Mouse (Mus musculus) adrenal gland, postnatal 25 days (tissue): ENCODE results near the gene Bcl2l10. TPM values are rescaled to one million over a fixed set of nuclear protein-coding genes. Genes with fewer than 3 reads are reported as not detected.

Source experiments
- total RNA-seq: library from RNA; stranded (reverse); gene quantifications from 2 replicates; pipeline ENCODE4 v1.2.3, GENCODE M21; 2021

Bcl2l10 gene
- total RNA-seq, 1 experiment from 2014 or later = not detected

Other genes starting within 250 kb of the Bcl2l10 start
- 3.8 and 4.8 TPM in 2 replicates for gene Myo5c, start 115.7 kb upstream of the Bcl2l10 start, total RNA-seq
- gene Gnb5, start 41.5 kb upstream of the Bcl2l10 start, total RNA-seq = 36.7 and 37.3 TPM in 2 replicates
- gene Mapk6, start 62.2 kb downstream of the Bcl2l10 start, total RNA-seq = 35.2 and 35.8 TPM in 2 replicates
- 19.3 and 26.5 TPM in 2 replicates for gene Leo1, start 93.8 kb downstream of the Bcl2l10 start, total RNA-seq
- 44.1 and 65.6 TPM in 2 replicates for gene Tmod3, start 211.9 kb downstream of the Bcl2l10 start, total RNA-seq